Mouse (Mus musculus) monocyte, adult 2 months (primary cell): ENCODE results near the gene Hmga1b.
A peak's percentile ranks its signal among the peaks of the same experiment; 100 is the strongest.
"Not testable (repeated sequence)": the region's sequence is repeated elsewhere in the genome, so short reads cannot be mapped to it uniquely, and the experiment has no call there.

ENCODE experiments used
- DNase-seq, 2 experiments: peaks; one replicate each; pipeline ENCODE4 v3.0.0; 2022; ENCODE audit warnings: low spot score in 2 of 2, low read depth in 1 of 2

Gene Hmga1b

GRCm38 (mm10) chr11:120762672-120763041 lies at the start of gene Hmga1b:
Gene Hmga1b (plus strand): TSS chr11:120762794.
- DNase-seq, result not testable (repeated sequence)

DNA sequence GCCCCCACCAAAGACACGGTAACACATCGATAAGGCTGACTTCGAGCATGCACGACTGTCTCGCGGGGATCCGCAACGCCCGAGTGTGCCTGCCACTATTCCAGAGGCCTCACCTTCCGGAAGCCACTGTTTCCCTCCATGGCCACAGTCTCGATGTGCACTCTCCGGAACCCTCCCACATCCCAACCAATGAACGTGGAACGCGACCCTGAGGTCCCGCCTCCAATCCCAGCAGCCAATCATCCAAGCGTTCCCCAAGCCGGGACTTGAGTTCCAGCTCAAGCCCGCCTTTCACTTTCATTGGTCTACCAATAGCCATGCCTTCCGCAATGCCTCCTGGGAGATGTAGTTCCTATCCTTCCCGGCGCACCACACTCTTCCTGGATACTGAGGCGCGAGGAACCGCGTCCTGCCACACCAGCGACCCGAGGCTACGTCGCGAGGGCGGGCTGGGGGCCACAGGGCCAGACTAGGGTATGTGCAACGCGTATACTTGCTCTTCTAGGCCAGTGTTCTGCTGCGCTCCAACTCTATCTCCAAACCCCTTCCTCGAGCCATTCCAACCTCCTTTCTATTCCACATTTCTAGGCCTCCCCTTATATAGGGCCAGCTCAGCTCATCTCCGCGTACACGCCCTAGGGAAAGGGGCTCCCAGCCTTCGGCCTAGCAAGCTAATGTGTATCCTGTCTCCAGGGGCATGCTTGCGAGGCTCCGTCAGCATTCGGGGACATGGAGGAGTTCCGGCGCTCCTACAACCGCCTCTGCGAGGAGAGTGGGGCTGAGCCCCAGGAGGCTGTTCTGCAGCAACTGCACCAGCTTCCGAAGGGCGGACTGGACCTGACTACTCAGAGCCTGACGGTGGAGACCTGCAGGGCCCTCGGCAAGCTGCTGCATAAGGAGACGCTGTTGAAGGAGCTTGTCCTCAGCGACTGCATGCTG lies 48.7 kb upstream of the Hmga1b start, which contains the start of the genes Cenpx and Lrrc45:
Gene Cenpx, minus strand, starts transcription at position 159 of the 939 bp plus-strand sequence.
Gene Lrrc45, plus strand, starts transcription at position 346 of the 939 bp plus-strand sequence.
- DNase-seq, result peak; percentile 92

- DNase-seq, result no peak
Measured at GRCm38 (mm10) chr11:120714546-120714945, 48.0 kb upstream of the Hmga1b start.

- no peak for DNase-seq
Measured at GRCm38 (mm10) chr11:120715131-120715530, 47.5 kb upstream of the Hmga1b start.

GRCm38 (mm10) chr11:120719242-120719641 lies 43.4 kb upstream of the Hmga1b start:
- DNase-seq, result no peak

- DNase-seq, result no peak
Measured at GRCm38 (mm10) chr11:120719841-120720376, 42.7 kb upstream of the Hmga1b start.

DNA sequence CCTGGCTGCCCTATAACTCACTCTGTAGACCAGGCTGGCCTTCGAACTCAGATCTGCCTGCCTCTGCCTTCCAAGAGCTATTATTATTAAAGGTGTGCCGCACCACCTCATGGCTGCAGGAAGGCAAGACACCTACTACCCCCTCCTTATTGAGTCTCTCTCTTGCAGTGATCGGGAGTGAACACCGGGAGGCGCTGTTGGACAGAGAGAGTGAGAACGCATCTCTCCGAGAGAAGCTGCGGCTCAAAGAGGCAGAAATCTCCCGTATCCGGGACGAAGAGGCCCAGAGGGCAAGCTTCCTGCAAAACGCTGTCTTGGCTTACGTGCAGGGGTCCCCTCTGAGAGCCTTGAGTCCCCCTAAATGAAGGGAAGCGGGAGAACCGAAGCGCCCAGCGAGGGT lies 42.1 kb upstream of the Hmga1b start:
- DNase-seq, result peak; percentile 77 to 83

DNA sequence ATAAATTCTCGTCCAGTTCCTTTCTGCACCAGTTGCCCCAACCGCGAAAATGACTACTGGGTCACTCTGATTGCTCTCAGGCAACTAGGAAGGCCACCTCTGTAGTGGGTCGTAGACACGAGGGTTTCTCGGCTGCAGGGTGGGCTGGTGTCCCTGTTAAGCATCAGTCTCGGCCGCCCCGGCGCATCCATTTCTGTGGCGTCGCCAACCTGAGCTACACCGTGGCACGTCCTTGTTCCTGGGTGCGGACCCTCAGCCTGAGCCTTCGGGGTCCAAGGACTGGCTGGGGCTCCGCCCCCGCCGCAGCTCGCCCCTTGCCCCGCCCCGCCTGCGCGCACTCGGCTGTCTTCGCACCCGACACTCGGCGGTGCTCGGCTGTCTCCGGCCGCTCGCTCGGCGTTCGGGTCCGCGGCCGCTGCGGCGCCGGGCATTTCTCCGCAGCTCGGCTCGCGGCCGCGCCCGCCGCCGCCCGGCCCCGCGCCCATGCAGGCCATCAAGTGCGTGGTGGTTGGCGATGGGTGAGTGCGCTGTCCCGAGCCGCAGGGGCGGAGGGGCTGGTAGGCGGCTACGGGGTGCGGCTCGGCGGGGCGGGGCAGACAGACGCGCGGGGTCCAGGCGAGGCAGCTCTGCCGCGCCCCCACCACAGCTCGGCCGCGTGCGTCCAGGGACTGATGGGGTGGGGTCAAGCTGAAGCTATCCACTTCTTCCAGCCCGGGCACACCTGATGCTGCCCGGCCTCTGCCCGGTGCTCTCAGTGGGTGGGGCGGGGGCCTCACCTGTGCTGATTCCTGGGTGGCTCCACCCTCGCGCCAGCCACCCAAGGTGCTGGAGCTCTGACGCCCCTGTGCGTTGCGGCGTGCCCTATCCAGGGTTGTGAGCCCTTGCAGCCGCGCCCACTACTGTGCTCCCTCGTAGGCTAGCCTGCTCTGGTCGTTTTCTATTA lies 41.2 kb upstream of the Hmga1b start, which contains the start of gene Rac3:
Gene Rac3, plus strand, starts transcription at position 347 of the 943 bp plus-strand sequence.
- DNase-seq, result no peak

DNA sequence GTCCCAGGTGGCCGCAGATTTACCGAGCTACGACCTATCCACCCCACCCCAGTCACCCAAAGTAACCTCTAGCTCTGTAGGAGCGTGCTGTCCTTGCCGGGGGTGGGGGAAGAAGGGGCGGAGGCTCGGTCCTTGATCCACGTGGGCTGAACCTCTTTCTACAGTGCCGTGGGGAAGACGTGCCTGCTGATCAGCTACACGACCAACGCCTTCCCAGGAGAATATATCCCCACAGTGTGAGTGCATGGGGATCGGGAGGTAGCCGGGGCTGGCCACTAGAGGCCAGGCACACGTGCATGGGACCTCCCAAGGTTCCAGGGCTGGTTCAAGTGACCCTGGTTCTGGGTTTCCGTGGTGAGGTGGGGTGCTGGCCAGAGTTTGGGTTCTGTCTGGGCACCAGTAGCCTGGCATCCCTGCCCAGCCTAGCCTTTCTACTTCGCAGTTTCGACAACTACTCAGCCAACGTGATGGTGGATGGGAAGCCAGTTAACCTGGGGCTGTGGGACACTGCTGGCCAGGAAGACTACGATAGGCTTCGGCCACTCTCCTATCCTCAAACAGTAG lies 40.4 kb upstream of the Hmga1b start:
- DNase-seq, result no peak

GRCm38 (mm10) chr11:120722761-120723382 lies 39.7 kb upstream of the Hmga1b start:
- no peak for DNase-seq

- no peak for DNase-seq
Measured at GRCm38 (mm10) chr11:120723509-120723908, 39.1 kb upstream of the Hmga1b start.

- no peak for DNase-seq
Measured at GRCm38 (mm10) chr11:120726243-120727168, 36.1 kb upstream of the Hmga1b start.

DNA sequence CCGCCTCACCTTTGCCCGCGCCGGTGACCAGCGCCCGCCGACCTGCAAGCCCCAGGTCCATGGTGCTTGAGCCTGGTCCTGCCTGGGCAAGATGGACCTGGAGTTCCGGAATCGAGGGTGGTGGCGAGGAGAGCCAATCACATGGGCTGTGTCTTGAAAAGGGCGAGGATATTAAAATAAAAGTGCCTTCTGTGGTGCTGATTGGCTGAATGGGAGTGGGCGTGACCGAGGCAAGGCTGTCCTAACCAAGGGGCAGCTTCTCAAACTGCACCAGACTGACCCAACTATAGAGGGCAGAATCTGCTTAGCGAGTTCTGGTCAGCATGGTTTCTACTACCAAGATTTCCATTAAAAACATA lies 35.4 kb upstream of the Hmga1b start, which contains the start of gene Dcxr:
Gene Dcxr, minus strand, starts transcription at position 113 of the 359 bp plus-strand sequence.
- DNase-seq, result peak; percentile 55 to 73

DNA sequence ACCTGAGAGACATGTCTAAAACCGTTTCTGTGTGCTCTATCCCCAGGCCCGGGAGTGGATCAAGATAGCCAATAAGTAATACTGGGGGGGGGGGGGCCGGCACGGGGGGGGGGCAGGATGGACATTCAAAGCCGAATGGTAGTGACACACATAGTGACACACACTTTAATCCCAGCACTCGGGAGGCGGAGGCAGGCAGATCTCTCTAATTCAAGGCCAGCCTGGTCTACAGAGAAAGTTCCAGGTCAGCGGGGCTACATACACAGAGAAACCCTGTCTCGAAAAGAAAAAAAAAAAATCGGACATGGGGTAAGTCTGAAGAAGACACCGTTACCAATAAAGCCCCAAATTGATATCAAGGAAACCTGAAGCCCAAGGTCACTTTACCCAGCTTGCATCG lies 35.0 kb upstream of the Hmga1b start:
- DNase-seq, result no peak

DNA sequence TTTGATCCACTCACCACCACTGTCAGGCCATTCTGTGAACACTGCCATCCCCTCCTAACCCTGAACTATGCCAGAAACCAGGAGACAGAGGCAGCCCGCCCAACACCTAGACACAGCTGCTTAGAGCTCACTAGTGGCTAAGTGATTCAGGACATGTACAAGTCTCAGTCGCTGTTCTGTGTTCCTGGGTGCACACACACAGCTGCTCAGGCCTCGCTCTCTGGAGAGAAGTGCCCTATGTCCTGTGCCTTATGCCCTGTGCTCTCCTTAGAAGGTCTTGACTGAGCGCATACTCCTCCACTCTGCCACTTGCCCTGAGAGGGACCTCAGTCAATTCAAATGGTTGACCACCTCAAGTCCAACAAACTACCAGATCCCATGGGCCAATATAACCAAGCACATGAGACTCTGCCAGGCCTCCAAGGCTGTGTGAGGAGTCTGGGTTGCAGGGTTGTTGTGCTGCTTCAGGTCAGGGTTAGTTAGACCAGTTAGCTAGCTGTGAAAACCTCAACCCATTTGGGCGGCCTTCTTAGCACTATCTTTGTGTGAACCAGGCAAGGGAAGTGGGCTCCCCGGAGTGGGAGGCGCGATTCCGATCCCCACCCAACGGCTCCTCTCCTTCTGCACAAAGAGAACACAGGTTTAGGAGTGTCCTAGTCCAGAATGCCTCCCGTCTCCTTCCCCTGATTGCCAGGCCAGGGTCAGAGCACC lies 33.9 kb upstream of the Hmga1b start:
- DNase-seq, result no peak

- peak in 1 of 2 experiments; percentile 51 for DNase-seq
Measured at GRCm38 (mm10) chr11:120729432-120730050, 33.1 kb upstream of the Hmga1b start.

DNA sequence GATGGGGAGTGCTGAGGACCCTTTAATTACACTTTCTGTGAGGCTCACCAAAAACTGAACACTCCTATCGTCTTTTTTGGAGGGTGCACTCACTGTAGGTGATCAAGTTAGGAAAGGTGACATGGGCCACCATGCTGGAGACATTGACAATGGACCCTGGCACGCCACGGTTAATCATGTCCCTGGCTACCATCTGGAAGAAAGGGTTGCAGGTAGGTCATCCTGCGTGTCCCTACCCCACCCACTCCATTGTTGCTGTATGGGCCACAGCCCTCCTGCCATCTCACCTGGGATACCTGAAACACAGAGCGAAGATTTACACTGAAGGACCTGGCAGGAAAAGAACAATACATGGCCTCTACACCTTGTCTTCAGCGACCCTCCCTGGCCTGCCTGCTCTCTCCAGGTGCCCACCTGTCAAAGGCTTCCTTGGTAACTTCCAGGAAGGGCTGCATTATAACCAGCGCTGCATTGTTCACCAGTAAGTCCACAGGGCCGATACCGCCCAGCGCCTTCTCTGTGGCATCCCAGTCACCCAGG lies 32.2 kb upstream of the Hmga1b start:
- DNase-seq, result no peak

DNA sequence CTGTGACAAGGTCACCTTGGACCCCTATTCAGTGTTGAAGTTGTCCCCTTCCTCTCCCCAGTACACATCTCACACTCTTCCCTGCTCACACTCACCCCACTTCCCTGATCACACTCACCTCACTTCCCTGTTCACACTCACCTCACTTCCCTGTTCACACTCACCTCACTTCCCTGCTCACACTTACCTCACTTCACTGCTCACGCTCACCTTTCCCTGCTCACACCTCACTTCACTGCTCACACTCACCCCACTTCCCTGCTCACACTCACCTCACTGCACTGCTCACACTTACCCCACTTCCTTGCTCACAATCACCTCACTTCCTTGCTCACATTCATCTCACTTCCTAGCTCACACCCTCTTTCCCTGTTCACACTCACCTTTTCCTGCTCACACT lies 31.2 kb upstream of the Hmga1b start:
- DNase-seq, result no peak
